Mouse (Mus musculus) cerebellum, postnatal 4 days (tissue): ENCODE results near the gene Cldn4.
"Not testable (repeated sequence)": the region's sequence is repeated elsewhere in the genome, so short reads cannot be mapped to it uniquely, and the experiment has no call there.

ENCODE experiments used
- DNase-seq, 2 experiments: peaks; one replicate each; pipeline ENCODE4 v3.0.0; 2022; ENCODE audit warnings: low spot score in 2 of 2, mixed read lengths in 1 of 2

Gene Cldn4

DNA sequence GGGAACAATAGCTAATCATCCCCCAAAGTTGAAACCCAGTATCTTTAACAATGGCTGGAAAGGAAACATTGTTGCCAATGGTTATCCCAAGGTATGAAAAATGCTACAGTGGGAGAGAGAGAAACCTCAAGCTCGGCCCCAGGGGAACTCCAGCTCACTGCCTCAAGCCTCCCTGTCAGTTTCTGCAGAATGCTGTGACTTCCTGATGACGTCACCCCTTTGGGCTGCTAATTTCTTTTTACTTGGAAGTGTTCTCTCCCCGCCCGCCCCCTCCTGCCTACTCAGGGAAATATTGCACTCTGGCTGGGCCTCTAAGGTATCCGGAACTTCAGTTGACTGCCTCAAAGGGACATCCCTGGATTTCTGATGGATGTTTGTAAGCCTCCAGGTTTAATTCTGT is 16.8 kb upstream of the Cldn4 start:
- no peak for DNase-seq

DNA sequence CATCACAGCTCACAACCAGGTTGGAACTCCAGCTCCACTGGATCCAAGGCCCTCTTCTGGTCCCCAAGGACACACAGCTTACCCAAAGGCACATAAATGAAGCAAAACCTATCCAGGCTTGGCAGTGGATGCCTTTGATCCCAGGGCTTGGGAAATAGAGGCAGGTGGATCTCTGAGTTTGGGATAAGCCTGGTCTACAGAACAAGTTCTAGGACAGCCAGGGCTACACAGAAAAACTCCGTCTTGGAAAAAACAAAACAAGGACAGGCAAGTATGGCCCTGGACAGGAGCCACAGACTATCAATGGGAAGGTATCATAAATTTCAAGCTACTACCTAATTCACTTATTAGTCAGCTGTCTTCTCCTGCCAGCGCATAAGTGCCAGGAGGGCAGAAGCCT is 14.8 kb upstream of the Cldn4 start:
- DNase-seq, result no peak

DNA sequence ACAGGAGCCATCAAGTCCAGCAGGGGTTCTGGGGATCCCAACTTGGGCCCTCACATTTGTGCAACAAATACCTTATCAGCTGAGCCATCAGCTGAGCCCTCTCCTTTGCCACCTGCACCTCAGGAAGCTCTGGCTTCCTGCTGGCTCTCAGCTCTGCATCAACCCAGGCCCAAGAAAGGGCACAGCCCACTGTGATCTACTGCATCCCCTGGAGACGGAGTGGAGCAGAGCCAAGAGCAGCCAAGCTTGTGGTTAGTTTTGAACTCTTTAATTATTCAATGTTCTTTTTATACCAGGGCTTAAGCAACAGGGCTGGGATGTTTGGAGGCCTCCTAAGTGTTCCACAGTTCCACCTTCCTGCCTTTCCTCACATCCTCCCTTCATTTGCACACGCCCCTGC is 13.7 kb upstream of the Cldn4 start:
- DNase-seq, result no peak

DNA sequence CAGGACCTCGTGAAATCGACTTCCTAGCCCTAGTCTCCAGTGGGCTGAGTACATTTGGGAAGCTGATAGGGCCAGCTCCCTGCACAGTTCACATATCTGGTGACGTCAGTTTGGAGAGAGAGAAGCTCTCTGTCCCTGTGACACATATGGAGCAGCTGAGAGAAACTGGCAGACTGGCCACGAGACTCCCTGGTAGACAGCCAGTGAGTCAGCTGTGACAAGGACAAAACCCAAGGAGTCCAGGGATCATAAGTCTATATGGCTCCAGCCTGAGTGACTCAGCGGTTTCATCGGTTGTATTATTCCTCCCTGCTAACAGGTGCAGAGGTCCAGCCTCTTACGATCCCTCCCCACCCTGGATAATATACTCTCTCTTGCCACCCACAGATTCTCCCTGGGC is 12.4 kb upstream of the Cldn4 start:
- DNase-seq, result peak in 1 of 2 experiments; percentile 17

DNA sequence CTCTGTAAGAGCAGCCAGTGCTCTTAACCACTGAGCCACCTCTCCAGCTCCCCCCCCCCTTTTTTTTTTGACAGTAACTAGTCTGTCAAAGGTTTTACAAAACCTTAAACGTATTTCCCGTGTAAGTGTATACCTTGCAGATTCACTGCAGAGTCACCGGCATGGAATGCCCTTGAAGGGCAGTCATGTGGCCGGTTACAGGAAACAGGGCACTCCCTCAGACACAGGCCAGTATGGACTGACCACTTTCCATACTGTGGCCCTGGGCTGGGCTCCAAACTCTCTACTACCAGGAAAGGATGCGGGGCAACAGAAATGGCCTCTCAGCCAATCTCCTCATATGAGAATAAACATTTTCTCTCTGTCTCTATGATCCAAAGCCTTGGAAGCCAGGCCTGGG is 8.8 kb upstream of the Cldn4 start:
- DNase-seq, result no peak

DNA sequence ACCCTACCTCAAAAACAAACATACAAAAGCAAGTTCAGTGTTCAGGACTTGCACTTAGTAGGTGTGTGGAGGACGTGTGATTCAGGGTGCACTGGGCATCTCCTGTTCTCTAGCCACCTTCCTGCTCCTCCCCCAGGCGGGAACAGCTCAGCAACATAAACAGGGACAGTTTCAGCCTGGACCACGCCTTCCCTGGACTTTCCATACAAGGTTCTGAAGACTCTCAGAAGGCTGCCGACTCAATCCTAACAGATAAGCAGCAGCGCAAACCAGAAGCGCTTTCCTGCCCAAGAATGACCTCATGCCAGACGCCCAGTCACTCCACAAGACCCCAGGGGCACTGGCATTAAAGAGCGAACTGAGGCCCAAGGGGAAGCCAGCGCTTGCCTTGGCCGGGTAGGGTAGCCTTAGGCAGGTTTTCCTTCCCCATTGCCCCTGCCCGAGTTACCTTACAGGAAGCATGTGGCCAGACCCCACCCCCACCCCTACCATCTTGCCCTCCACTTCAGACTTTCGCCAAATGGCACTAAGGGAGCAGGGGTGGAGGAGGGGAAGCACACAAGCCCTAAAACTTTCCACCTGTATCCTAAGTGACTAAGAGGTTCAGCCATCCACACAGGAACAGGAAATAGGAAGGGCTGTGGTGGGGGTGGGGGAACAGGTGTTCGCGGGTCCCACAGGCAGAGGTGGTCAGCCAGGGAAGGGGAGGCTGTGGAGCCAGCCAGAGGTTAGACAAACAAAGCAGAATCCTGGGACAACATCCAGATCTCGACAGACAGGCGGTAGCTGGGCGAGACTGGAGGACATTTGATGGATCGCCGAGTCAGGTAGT is 4.5 kb upstream of the Cldn4 start:
- DNase-seq, result no peak

DNA sequence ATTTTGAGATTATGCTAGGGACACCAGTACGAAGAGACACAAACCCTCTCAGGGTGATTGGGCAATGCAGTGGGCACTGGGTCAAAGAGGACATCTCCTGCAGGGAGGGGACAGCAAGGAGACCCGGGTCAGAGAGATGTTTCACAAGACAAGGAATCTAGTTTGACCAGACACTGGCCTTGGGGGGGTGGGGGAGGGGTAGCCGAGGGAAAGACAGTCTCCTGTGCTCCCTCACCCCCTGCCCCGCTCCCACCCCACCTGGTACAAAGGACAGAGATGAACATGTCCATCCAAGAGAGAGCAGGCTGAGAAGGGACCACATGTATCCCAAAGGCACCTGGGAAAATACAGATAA is 1.3 kb upstream of the Cldn4 start:
- no peak for DNase-seq

DNA sequence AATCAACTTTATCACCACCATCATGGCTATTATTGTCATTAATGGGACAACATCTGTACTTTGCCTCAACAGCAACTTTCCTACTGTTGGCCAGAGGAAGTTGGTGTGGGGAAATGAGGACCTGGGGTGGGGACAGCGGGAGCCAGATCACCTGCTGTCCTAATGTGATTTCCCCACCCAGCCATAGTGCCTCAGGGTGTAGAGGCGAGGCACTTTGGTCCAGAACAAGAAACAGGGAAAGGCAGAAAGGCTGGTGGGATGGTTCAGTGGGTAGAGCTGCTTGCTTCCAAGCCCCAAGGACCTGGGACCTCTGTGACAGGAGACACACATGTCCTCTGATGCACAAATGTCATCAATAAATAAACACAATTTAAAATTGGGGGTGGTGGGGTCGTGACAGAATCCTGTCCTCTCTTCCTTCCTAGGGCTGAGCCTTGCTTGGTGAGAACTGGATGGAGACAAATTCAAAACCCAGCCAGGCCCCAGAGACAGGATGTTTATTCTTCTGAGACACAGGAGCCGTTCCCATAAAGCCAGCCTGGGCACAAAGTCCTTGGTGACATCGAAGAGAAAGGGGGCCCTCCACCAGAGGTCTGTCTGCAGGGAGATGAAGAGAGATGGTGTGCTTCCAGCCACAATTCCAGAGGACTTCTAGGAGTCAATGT is 818 bp upstream of the Cldn4 start:
- no peak for DNase-seq

DNA sequence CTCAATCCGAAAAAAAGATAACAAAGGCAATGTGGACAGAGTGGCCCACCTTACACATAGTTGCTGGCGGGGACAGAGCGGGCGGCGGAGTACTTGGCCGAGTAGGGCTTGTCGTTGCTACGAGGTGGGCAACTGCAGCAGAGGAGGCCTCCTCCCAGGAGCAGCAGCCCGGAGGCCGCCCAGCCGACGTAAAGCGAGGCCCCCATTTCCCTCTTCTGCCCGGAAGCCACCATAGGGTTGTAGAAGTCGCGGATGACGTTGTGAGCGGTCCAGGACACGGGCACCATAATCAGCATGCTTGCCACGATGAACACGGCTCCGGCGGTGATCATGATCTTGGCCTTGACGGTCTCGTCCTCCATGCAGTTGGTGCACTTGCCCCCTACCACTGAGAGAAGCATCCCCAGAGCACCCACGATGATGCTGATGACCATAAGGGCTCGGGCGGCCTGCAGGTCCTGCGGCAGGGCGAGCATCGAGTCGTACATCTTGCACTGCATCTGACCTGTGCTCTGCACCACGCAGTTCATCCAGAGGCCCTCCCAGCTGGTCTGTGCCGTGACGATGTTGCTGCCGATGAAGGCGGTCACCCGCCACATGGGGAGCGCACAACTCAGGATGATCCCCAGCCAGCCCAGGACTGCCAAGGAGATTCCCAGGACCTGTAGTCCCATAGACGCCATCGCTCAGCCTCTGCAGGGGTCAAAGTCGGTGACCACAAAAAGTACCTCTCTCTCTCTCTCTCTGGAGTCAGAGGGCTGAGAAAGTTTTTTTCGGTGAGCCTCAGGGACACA is 474 bp downstream of the Cldn4 start:
- DNase-seq, result no peak

DNA sequence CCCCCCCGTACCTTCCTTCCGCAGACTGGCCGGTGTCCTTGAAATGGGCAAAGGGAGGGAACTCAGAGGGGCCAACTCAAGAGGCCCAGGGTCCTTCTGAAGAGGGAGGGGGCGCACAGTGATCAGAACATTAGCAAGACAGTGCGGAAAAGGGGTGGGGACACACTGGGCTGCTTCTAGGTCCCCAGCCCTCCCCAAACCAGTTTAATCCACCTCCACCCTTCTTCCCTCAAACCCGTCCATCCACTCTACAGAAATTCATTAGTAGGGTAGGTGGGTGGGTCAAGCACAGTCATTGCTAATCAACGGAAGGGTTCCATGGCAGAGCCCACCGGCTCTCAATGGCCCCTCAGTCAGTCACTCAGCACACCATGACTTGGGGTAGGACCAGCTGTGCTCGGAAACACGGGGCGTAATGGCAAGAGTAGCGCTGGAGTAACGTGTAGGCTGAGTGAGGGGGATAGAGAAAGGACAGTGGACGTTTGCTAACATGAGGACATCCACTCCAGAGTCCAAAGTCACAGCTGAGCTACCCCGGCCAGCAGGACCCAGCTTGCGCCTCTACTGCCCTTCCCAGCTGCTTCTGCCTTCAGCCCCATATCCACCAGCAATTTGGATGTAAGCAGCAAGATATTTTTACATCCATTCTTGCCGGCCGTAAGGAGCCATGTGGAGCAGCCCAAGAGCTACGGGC is 1.3 kb downstream of the Cldn4 start:
- DNase-seq, result no peak

DNA sequence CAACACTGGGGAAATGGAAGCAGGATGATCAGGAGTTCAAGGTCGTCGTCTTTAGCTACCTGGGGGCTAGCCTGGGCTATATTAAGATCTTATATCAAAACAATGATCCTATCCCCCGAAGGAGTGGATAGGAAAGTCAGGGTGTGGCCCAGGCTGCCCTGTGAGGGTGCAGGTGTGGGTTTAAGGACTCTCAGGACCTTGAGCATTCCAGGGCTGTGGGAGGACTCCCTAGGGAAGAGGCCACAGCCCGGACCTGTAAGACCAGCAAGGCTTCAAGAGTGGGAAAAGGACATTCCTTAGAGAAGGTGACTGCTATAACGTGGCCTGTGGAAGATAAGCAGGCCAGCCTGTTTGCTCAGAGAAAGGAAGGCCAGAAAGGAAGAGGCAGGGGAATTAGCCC is 2.6 kb downstream of the Cldn4 start:
- no peak for DNase-seq

DNA sequence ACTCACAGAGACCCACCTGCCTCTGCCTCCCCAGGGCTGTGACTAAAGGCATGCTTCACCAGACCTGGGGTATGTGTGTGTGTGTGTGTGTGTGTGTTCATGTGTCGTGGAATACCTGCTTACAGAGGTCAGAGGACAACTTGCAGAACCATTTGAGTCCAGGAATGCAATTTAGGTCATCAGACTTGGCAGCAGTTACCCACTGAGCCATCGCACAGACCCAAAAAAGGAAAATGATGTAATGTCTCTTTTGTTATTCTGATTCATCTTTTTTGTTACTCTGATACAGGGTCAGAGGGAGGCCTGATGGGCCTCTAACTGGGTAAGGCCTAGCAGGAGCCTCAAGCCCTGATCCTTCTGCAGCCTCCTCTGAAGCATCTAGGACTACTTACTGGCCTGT is 4.0 kb downstream of the Cldn4 start:
- no peak for DNase-seq

DNA sequence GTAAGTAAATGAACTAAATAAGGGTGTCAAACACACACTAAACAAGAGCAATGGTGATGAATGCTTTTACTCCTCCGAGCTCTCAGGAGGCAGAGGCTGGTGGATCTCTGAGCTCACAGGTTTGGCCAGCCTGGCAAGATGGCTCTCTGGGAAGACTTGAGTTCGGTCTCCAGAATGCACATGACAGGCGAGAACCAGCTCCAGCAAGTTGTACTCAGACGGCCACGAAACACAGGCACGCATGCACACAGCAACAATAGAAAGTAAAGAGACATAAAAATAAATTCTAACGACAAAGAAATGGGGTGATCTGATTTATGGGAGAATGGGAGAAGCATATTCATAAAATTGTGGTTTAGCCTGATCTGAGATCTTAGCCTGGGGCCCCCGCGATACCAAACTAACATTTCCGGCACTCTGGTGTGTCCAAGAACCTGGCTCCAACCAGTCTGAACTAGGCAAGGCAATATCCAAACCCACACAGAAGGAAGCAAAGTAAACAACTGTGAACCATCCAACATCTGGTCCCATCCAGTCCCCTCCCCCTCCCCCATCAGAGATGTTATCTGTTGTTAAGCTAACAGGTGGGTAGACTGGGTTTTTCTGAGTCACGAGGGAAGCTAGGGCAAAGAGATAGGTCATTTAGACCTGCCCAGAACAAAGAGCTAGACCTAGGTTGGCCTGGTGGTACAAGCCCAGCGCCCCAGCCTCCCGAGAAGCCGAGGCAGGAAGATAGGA is 5.1 kb downstream of the Cldn4 start:
- no peak for DNase-seq

DNA sequence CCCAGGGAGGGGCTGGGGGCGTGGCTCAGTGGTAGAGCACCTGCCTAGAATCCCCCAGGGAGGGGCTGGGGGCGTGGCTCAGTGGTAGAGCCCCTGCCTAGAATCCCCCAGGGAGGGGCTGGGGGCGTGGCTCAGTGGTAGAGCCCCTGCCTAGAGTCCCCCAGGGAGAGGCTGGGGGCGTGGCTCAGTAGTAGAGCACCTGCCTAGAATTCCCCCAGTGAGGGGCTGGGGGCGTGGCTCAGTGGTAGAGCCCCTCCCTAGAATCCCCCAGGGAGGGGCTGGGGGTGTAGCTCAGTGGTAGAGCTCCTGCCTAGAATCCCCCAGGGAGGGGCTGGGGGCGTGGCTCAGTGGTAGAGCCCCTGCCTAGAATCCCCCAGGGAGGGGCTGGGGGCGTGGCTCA is 7.2 kb downstream of the Cldn4 start:
- DNase-seq, result not testable (repeated sequence)

DNA sequence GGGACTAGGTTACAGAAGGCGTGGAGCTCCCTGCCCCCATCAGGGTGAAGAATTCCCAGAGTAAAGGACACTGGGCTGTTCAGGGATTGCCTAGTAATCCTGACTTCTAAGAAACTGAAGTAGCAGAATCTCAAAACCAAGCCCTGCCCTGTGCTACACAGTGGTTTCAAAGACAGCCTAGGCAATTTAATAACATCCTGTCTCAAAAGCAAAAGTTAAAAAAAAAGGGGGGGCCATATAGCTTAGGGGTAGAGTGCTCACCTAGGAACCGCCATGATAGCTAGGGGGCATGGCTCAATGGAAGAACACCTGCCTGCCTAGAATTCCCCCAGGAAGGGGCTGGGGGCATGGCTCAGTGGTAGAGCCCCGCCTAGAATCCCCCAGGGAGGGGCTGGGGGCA is 7.7 kb downstream of the Cldn4 start:
- DNase-seq, result no peak

DNA sequence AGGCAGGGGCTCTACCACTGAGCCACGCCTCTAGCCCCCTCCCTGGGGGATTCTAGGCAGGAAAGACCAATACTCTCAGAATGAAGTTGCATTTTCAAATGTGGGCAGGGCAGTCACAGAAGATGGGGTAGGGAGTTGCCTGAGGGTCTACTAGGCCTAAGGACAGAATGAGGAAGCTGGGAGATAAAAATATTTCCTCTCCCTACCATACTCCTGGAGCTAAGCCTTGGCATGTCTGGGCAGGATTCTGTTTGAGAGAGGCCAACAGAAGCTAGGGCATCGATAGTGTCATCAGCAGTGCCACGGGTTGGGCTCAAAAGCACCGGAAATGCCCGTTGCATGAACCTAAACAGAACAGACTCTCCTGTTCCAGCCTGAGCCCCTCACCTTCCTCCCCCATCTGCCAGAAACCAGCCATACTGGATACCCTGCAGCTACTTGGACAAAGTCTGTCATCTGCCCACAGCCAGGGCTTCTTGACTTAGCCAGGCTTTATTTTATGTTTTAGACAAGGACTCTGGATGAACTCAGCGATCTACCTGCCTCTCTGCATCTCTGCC is 10.0 kb downstream of the Cldn4 start:
- DNase-seq, result no peak

DNA sequence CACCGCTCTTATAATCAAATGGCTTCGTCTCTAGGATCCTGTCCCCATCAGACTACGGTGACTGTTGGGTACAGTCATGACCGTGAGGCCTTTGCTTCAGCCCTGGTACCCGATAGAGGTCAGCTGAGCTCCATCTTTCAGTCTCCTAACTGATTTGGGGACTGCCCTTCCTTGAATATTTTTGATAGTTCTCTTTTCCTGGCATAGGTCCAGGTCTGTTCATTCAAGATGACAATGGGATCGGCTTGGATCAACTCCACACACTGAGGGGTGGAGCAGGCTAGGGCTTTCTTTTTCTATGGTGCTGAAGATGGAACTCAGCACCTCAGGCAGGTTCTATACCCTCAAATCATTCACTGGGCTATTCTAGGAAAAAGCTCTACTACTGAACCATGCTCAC is 10.7 kb downstream of the Cldn4 start:
- DNase-seq, result no peak

DNA sequence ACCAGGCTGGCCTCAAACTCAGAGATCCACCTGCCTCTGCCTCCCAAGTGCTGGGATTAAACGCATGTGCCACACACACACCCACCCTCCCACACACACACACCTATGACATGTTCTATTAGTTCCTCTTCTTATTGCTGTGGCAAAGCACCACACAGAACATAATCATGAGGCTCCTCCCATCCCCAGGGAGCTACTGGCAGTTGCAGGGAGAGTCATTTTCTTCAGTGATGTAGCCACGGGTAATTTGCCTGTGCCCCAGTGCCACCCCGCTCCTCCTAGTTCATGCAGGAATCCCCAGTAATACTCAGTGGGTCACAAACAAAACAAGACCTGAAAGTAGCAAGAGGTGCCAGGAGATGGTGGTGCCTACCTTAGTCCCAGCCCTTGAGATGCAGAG is 12.1 kb downstream of the Cldn4 start:
- no peak for DNase-seq

DNA sequence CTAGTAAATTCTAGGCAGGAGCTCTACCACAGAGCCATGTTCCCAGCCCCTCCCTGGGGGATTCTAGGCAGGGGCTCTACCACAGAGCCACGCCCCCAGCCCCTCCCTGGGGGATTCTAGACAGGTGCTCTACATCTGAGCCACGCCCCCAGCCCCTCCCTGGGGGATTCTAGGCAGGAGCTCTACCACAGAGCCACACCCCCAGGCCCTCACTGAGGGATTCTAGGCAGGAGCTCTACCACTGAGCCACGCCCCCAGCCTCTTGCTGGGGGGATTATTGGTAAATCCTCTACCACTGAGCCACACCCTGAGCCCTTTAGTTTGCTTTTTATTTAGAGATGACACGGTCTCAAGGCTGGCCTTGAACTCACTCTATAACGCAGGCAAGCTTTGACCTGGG is 13.0 kb downstream of the Cldn4 start:
- DNase-seq, result not testable (repeated sequence)

DNA sequence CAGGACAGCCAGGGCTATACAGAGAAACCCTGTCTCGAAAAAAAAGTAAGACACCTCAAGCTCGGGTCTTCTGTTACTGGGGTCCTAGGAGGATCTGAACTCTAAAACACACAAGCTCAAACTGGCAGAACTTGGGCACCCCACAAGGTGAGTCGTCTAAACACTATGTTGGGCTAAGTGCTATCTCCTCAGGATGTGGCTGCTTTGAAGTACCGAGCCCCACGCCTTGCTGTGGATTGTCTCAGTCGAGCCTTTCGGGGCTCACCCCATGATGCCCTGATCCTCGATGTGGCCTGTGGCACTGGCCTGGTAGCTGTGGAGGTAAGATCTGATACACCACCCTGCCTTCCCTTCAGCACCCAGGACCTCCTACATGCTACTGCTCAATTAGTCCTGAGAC is 13.5 kb downstream of the Cldn4 start:
- no peak for DNase-seq

DNA sequence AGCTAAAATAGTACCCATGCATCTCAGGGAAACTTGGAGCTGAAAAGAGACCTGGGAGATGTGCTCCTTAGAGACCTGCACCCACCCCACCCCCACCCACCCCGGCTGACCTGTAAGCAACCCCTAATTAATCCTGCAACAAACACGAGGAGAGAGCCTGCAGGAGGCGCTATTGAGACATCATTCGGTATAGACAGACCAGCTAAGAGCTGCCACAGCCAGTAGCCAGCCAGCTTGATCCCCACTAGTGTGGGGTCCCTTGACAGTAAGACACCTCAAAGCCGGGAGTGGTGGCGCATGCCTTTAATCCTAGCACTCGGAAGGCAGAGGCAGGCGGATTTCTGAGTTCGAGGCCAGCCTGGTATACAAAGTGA is 13.8 kb downstream of the Cldn4 start:
- peak in 1 of 2 experiments; percentile 43 for DNase-seq
